Mouse (Mus musculus) myocyte (in vitro differentiated cells): ENCODE measurements around the gene Chst15.

Experiments used
- E2F4 ChIP-seq: IDR thresholded peaks from one replicate; pipeline ENCODE4 v1.6.1; 2011; ENCODE audit warnings: mild to moderate bottlenecking, control low read depth, moderate library complexity; ENCODE audit not compliant: insufficient read depth
- MYOD1 ChIP-seq, 3 experiments: IDR thresholded peaks; one replicate each; pipeline ENCODE4 v1.6.1; 2011; ENCODE audit warnings: control low read depth in 2 of 3, low read depth in 2 of 3, mild to moderate bottlenecking in 2 of 3, moderate library complexity in 1 of 3; ENCODE audit not compliant: insufficient read length in 2 of 3, control insufficient read depth in 1 of 3
- POLR2A ChIP-seq: IDR thresholded peaks from one replicate; pipeline ENCODE4 v1.6.1; 2011; ENCODE audit warnings: low read depth, mild to moderate bottlenecking, control low read depth, moderate library complexity; ENCODE audit not compliant: insufficient read length
- POLR2AphosphoS2 ChIP-seq: IDR thresholded peaks from one replicate; pipeline ENCODE4 v1.6.1; 2011; ENCODE audit warnings: low read depth, control low read depth; ENCODE audit not compliant: insufficient read length
- SRF ChIP-seq: IDR thresholded peaks from one replicate; pipeline ENCODE4 v1.6.1; 2011; ENCODE audit warnings: low read depth; ENCODE audit not compliant: control insufficient read depth, insufficient read length
- TCF12 ChIP-seq: IDR thresholded peaks from one replicate; pipeline ENCODE4 v1.6.1; 2011; ENCODE audit warnings: mild to moderate bottlenecking, control low read depth; ENCODE audit not compliant: poor library complexity, insufficient read depth, severe bottlenecking
- USF1 ChIP-seq: IDR thresholded peaks from one replicate; pipeline ENCODE4 v1.6.1; 2011; ENCODE audit warnings: low read depth, mild to moderate bottlenecking, control low read depth, moderate library complexity

- TF ChIP-seq POLR2A = no peak
- TF ChIP-seq USF1 = no peak
- no peak for TF ChIP-seq E2F4
- TF ChIP-seq MYOD1 (IDR thresholded peaks at IDR 0.05; ENCODE audit: control insufficient read depth in 1 of 3, insufficient read length in 2 of 3, low read depth in 2 of 3) = no peak
- no peak for TF ChIP-seq TCF12
- no peak for TF ChIP-seq POLR2AphosphoS2
- no peak for TF ChIP-seq SRF
Measured at GRCm38 (mm10) chr7:132210616-132211015, 106.4 kb downstream of the Chst15 start.
